Mouse (Mus musculus) limb, embryonic 15.5 days (tissue): Measurements from ENCODE around the gene Morn1. TPM values are rescaled to one million over a fixed set of nuclear protein-coding genes. Genes with fewer than 3 reads are reported as not detected.

ENCODE experiments used
- ATAC-seq: fragments of 200-750 bp; cut with Nextera tagmentation; 2 replicates; pipeline ENCODE4 v1.8.0; 2017; ENCODE audit warnings: low read depth, moderate TSS enrichment; ENCODE audit not compliant: insufficient number of reproducible peaks, low FRiP score, low TSS enrichment
- H3K27ac ChIP-seq: fragments of 300-500 bp; sonication (generic); 2 replicates; pipeline ENCODE4 v1.5.1; 2015; ENCODE audit warnings: moderate library complexity, mild to moderate bottlenecking, inconsistent platforms
- H3K27me3 ChIP-seq: fragments of 300-500 bp; sonication (generic); 2 replicates; pipeline ENCODE4 v1.6.1; 2015; ENCODE audit warnings: inconsistent platforms
- H3K36me3 ChIP-seq: fragments of 300-500 bp; sonication (generic); 2 replicates; pipeline ENCODE4 v1.6.1; 2015; ENCODE audit warnings: inconsistent platforms
- H3K4me1 ChIP-seq: fragments of 300-500 bp; sonication (generic); 2 replicates; pipeline ENCODE4 v1.6.1; 2015; ENCODE audit warnings: inconsistent platforms
- H3K4me2 ChIP-seq: fragments of 300-500 bp; sonication (generic); 2 replicates; pipeline ENCODE4 v1.6.1; 2015; ENCODE audit warnings: mild to moderate bottlenecking, inconsistent platforms
- H3K4me3 ChIP-seq: fragments of 300-500 bp; sonication (generic); 2 replicates; pipeline ENCODE4 v1.5.1; 2015; ENCODE audit warnings: mild to moderate bottlenecking, inconsistent platforms
- H3K9ac ChIP-seq: fragments of 300-500 bp; sonication (generic); 2 replicates; pipeline ENCODE4 v1.6.1; 2015; ENCODE audit warnings: inconsistent platforms
- H3K9me3 ChIP-seq: fragments of 300-500 bp; sonication (generic); 2 replicates; pipeline ENCODE4 v1.6.1; 2016; ENCODE audit warnings: inconsistent platforms
- WGBS: fragments of 180-500 bp; shearing (Covaris S2); methylation state at CpG from one replicate; pipeline ENCODE4 v1.1.7; 2015; 5-methylcytosine and 5-hydroxymethylcytosine counted together
- polyA plus RNA-seq: library from polyadenylated mRNA; unstranded; fragments of >200 nt; fragmentation: Nextera tagmentation; extraction: Ambion mirVana; gene quantifications from 2 replicates; pipeline ENCODE4 v1.2.1, GENCODE M21; 2015

Gene Morn1
- polyA plus RNA-seq, 1 experiment from 2014 or later = 5.0 TPM

- Histone ChIP-seq H3K36me3 (no peaks in the 10 kb centered on the region), H3K4me3 (no peak overlapping the region), H3K4me1 (peaks cover 90% of the 10 kb centered on the region), H3K27me3 (no peaks in the 10 kb centered on the region), H3K4me2 (no peak overlapping the region), H3K27ac (peak overlapping the region; percentile 55), H3K9ac (no peak overlapping the region), H3K9me3 (no peaks in the 10 kb centered on the region)
- 37% methylated on average over 3 of the region's 3 CpGs for WGBS
- no peak for ATAC-seq
These were observed 100.9 kb downstream of the Morn1 start for GRCm38 (mm10) chr4:155187192-155187674.

DNA sequence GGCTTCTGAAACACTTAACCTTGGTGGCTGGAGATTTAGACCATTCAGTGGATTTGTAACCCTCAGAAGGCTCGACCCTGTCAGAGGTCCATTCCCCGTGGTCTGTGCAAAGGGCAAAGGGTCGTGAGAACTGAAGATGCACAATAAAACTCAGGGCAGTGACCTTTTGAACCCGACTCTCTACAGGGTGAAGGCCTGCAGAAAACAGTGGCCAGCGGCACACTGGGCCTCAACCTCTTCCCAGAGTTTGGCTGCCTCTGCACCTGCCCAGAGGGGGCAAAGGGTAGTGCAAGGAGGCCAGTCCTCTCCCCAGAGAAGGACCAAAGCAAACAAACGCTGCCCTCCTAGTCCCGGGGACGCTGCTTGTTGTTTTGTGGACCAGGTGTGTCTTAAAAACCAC, 102.0 kb downstream of the Morn1 start:
- 12% methylated on average over 8 of the region's 8 CpGs for whole genome bisulfite sequencing
- no peak overlapping the region for H3K9ac ChIP-seq
- H3K4me1 ChIP-seq = peaks cover 92% of the 10 kb centered on the region
- H3K4me3 ChIP-seq = no peak overlapping the region
- H3K4me2 ChIP-seq = no peak overlapping the region
- no peaks in the 10 kb centered on the region for H3K9me3 ChIP-seq
- peaks cover 3% of the 10 kb centered on the region for H3K36me3 ChIP-seq
- H3K27ac ChIP-seq = peak overlapping the region; percentile 55
- H3K27me3 ChIP-seq = no peaks in the 10 kb centered on the region
- ATAC-seq = no peak

DNA sequence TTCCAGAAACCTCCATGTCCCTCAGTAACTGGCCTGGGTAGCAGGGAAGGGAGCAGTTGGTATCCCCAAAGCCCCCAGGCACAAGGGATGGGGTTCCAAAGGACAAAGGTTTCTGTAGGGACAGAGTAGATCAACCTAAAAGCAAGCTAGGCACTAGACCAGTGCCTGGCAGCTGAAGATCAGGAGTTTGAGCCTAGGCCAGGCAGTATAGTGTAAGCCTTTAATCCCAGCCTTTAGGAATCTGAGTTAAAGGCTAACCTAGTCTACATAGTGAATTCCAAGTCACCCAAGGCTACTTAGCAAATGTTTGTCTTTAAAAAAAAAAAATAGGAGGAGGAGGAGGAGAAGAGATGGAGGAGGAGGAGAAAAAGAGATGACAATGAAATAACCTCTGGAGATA, 102.4 kb downstream of the Morn1 start:
- Histone ChIP-seq H3K9me3 (no peaks in the 10 kb centered on the region), H3K36me3 (peaks cover 4% of the 10 kb centered on the region), H3K27ac (peak overlapping the region; percentile 55; the same call in 1 of the 2 replicates), H3K4me3 (no peak overlapping the region), H3K27me3 (no peaks in the 10 kb centered on the region), H3K4me2 (no peak overlapping the region), H3K4me1 (peaks cover 93% of the 10 kb centered on the region), H3K9ac (no peak overlapping the region)
- no peak for ATAC-seq

DNA sequence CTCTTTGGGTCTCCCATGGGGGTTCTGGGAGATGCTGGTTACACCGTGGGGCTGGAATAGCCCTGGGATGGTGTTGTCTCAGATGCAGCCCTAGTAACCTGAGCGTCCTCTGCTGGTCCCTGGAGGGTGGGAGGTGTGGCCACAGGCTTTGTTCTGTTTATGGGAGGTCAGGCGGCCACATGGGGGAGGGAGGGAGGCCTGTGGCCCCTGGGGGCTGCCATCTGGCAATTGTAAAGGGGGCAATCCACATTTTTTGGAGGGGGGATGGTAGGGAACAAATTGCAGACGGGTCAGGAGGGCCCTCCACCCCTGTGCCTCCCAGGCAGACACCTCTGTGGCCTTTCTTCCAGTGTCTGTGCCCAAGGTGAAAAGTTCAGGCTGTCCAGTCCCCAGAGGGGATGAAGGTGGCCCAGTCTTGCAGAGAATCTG, 103.3 kb downstream of the Morn1 start:
- Histone ChIP-seq H3K9me3 (no peaks in the 10 kb centered on the region), H3K4me3 (no peak overlapping the region), H3K27me3 (no peaks in the 10 kb centered on the region), H3K4me2 (no peak overlapping the region), H3K4me1 (peaks cover 87% of the 10 kb centered on the region), H3K9ac (no peak overlapping the region), H3K27ac (peak overlapping the region; percentile 33), H3K36me3 (peaks cover 4% of the 10 kb centered on the region)
- ATAC-seq = no peak
- 22% methylated on average over 4 of the region's 4 CpGs for WGBS

- no peak for ATAC-seq
- no peak overlapping the region for H3K4me3 ChIP-seq
- WGBS = 25% methylated on average over 7 of the region's 7 CpGs
- no peak overlapping the region for H3K4me2 ChIP-seq
- no peak overlapping the region for H3K9ac ChIP-seq
- H3K4me1 ChIP-seq = peaks cover 88% of the 10 kb centered on the region
- H3K27ac ChIP-seq = peak overlapping the region; percentile 33; the same call in 1 of the 2 replicates
- H3K9me3 ChIP-seq = no peaks in the 10 kb centered on the region
- H3K27me3 ChIP-seq = no peaks in the 10 kb centered on the region
- peaks cover 4% of the 10 kb centered on the region for H3K36me3 ChIP-seq
These were observed 103.9 kb downstream of the Morn1 start for GRCm38 (mm10) chr4:155190275-155190674.

Other genes with a start within 250 kb of the Morn1 start
- 0.12 and 0.27 TPM in 2 replicates for gene Ttc34, start 249.1 kb upstream of the Morn1 start, polyA plus RNA-seq
- gene Mmel1, start 217.0 kb upstream of the Morn1 start, polyA plus RNA-seq = 0.20 and 0.23 TPM in 2 replicates
- 57.3 and 65.5 TPM in 2 replicates for gene Fam213b, start 187.4 kb upstream of the Morn1 start, polyA plus RNA-seq
- 0.86 and 1.1 TPM in 2 replicates for gene Tnfrsf14, start 158.0 kb upstream of the Morn1 start, polyA plus RNA-seq
- 1.1 and 1.3 TPM in 2 replicates for gene Hes5, start 125.7 kb upstream of the Morn1 start, polyA plus RNA-seq
- gene Pank4, start 122.5 kb upstream of the Morn1 start, polyA plus RNA-seq = 35.4 and 38.6 TPM in 2 replicates
- 11.6 and 13.7 TPM in 2 replicates for gene Plch2, start 29.8 kb upstream of the Morn1 start, polyA plus RNA-seq
- 21.3 and 22.8 TPM in 2 replicates for gene Pex10, start 19.6 kb upstream of the Morn1 start, polyA plus RNA-seq
- 170 and 176 TPM in 2 replicates for gene Rer1, start 195 bp upstream of the Morn1 start, polyA plus RNA-seq
- 25.2 and 26.8 TPM in 2 replicates for gene Ski, start 136.0 kb downstream of the Morn1 start, polyA plus RNA-seq
- 74.0 and 76.2 TPM in 2 replicates for gene Faap20, start 163.2 kb downstream of the Morn1 start, polyA plus RNA-seq